Mouse (Mus musculus): Measurements from ENCODE around the gene Palm3. TPM values are rescaled to one million over a fixed set of nuclear protein-coding genes. Genes with fewer than 3 reads are reported as not detected.

The Palm3 gene
- total and polyA plus RNA-seq, 2 experiments from 2014 or later, result 2.7 to 4.3 TPM

DNA sequence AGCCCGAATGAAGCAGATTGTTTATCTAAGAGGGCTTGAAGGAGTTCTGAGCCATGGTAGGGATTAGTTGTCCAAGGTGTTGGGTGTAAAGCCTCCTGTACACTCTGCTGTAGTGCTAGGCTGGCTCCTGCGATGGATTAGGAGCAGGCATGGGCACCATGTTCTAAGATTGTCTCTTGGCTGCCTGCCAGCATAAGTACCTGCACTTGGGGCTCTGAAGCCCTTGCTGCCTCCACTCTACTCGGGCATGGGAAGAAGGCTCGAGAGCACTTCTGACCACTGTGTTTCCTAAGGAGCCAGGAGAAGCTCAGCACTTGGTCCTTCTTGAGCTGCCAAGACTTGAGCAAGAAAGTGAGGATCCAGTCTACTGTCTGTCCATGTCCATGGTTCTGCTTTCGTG is 57.9 kb downstream of the Palm3 start:
- Histone ChIP-seq H3K36me3 (ENCODE audit: insufficient read depth) (peaks cover 65% of the 10 kb centered on the region), H3K4me1 (ENCODE audit: insufficient read depth) (no peaks in the 10 kb centered on the region), H3K4me3 (ENCODE audit: low read depth, low read length) (no peak overlapping the region), H3K9me3 (ENCODE audit: low read length) (no peaks in the 10 kb centered on the region), H3K27me3 (ENCODE audit: insufficient read depth, low read length) (no peaks in the 10 kb centered on the region), H3K4me2 (ENCODE audit: low read depth) (no peak overlapping the region), H3K27ac (ENCODE audit: low read depth, low read length) (no peak overlapping the region), H3K9ac (no peak overlapping the region)
- ATAC-seq (no peak), DNase-seq (no peak)
- no peak for TF ChIP-seq CTCF (IDR thresholded peaks at IDR 0.05; ENCODE audit: low read depth)
- 83% methylated on average over 5 of the region's 5 CpGs for WGBS

MicroRNAs within 50 kb of the gene (microRNA counts, 519-probe panel; counts per million panel counts)
- not detected for microRNA mmu-miR-1199

Small RNA genes lying within 50 kb of the gene (microRNA-seq; reads per million reads assigned to microRNA genes)
- 0 to 0.24 reads per million in 2 experiments for gene Mir1199
- gene Mir8111, result 1.5 to 2.2 reads per million in 2 experiments

Other genes starting within 250 kb of the Palm3 start
- gene Adgrl1, start 121.4 kb upstream of the Palm3 start, total RNA-seq (2014; rRNA removed), result 248 and 259 TPM in 2 replicates
- gene Adgrl1, start 121.4 kb upstream of the Palm3 start, polyA plus RNA-seq (2015; fragmentation: Nextera tagmentation; extraction: Ambion mirVana), result 38.5 and 56.5 TPM in 2 replicates
- gene Gm10644, start 66.3 kb upstream of the Palm3 start, total RNA-seq (2014; rRNA removed), result 0.14 and 0.31 TPM in 2 replicates
- gene Gm10644, start 66.3 kb upstream of the Palm3 start, polyA plus RNA-seq (2015; fragmentation: Nextera tagmentation; extraction: Ambion mirVana), result 0.14 and 0.40 TPM in 2 replicates
- gene Asf1b, start 66.0 kb upstream of the Palm3 start, total RNA-seq (2014; rRNA removed), result 1.7 and 5.0 TPM in 2 replicates
- 4.7 and 5.1 TPM in 2 replicates for gene Asf1b, start 66.0 kb upstream of the Palm3 start, polyA plus RNA-seq (2015; fragmentation: Nextera tagmentation; extraction: Ambion mirVana)
- 133 and 151 TPM in 2 replicates for gene Prkaca, start 48.5 kb upstream of the Palm3 start, total RNA-seq (2014; rRNA removed)
- gene Prkaca, start 48.5 kb upstream of the Palm3 start, polyA plus RNA-seq (2015; fragmentation: Nextera tagmentation; extraction: Ambion mirVana), result 172 and 215 TPM in 2 replicates
- gene Samd1, start 23.8 kb upstream of the Palm3 start, total RNA-seq (2014; rRNA removed), result 116 and 117 TPM in 2 replicates
- 6.7 and 6.9 TPM in 2 replicates for gene Samd1, start 23.8 kb upstream of the Palm3 start, polyA plus RNA-seq (2015; fragmentation: Nextera tagmentation; extraction: Ambion mirVana)
- gene 1700067K01Rik, start 20.0 kb upstream of the Palm3 start, total RNA-seq (2014; rRNA removed), result 0.15 and 0.81 TPM in 2 replicates
- 0.36 and 0.86 TPM in 2 replicates for gene 1700067K01Rik, start 20.0 kb upstream of the Palm3 start, polyA plus RNA-seq (2015; fragmentation: Nextera tagmentation; extraction: Ambion mirVana)
- not detected in 2 replicates for gene 2210011C24Rik, start 9.3 kb upstream of the Palm3 start, total RNA-seq (2014; rRNA removed)
- gene 2210011C24Rik, start 9.3 kb upstream of the Palm3 start, polyA plus RNA-seq (2015; fragmentation: Nextera tagmentation; extraction: Ambion mirVana), result 0.38 and 1.2 TPM in 2 replicates
- 0.31 and 0.86 TPM in 2 replicates for gene Il27ra, start 21.1 kb downstream of the Palm3 start, total RNA-seq (2014; rRNA removed)
- 0.29 and 0.45 TPM in 2 replicates for gene Il27ra, start 21.1 kb downstream of the Palm3 start, polyA plus RNA-seq (2015; fragmentation: Nextera tagmentation; extraction: Ambion mirVana)
- gene Rln3, start 23.5 kb downstream of the Palm3 start, total RNA-seq (2014; rRNA removed), result 0.33 TPM in 1 of 2 replicates, not detected in the other
- not detected in 2 replicates for gene Rln3, start 23.5 kb downstream of the Palm3 start, polyA plus RNA-seq (2015; fragmentation: Nextera tagmentation; extraction: Ambion mirVana)
- 3.3 and 4.7 TPM in 2 replicates for gene Gm10643, start 43.7 kb downstream of the Palm3 start, total RNA-seq (2014; rRNA removed)
- 1.3 and 1.6 TPM in 2 replicates for gene Gm10643, start 43.7 kb downstream of the Palm3 start, polyA plus RNA-seq (2015; fragmentation: Nextera tagmentation; extraction: Ambion mirVana)
- 22.2 and 31.2 TPM in 2 replicates for gene Rfx1, start 45.4 kb downstream of the Palm3 start, total RNA-seq (2014; rRNA removed)
- 4.4 and 6.2 TPM in 2 replicates for gene Rfx1, start 45.4 kb downstream of the Palm3 start, polyA plus RNA-seq (2015; fragmentation: Nextera tagmentation; extraction: Ambion mirVana)
- gene Dcaf15, start 83.3 kb downstream of the Palm3 start, total RNA-seq (2014; rRNA removed), result 49.5 and 63.2 TPM in 2 replicates
- 16.3 and 17.2 TPM in 2 replicates for gene Dcaf15, start 83.3 kb downstream of the Palm3 start, polyA plus RNA-seq (2015; fragmentation: Nextera tagmentation; extraction: Ambion mirVana)
- gene Podnl1, start 104.5 kb downstream of the Palm3 start, total RNA-seq (2014; rRNA removed), result 0.08 and 0.24 TPM in 2 replicates
- 0.09 and 0.23 TPM in 2 replicates for gene Podnl1, start 104.5 kb downstream of the Palm3 start, polyA plus RNA-seq (2015; fragmentation: Nextera tagmentation; extraction: Ambion mirVana)
- 64.2 and 70.1 TPM in 2 replicates for gene Cc2d1a, start 126.5 kb downstream of the Palm3 start, total RNA-seq (2014; rRNA removed)
- 36.3 and 48.4 TPM in 2 replicates for gene Cc2d1a, start 126.5 kb downstream of the Palm3 start, polyA plus RNA-seq (2015; fragmentation: Nextera tagmentation; extraction: Ambion mirVana)
- 3.5 and 6.0 TPM in 2 replicates for gene 4930432K21Rik, start 126.6 kb downstream of the Palm3 start, total RNA-seq (2014; rRNA removed)
- 2.4 and 3.3 TPM in 2 replicates for gene 4930432K21Rik, start 126.6 kb downstream of the Palm3 start, polyA plus RNA-seq (2015; fragmentation: Nextera tagmentation; extraction: Ambion mirVana)
- 1.7 and 3.2 TPM in 2 replicates for gene Nanos3, start 163.7 kb downstream of the Palm3 start, total RNA-seq (2014; rRNA removed)
- 10.0 and 13.3 TPM in 2 replicates for gene Nanos3, start 163.7 kb downstream of the Palm3 start, polyA plus RNA-seq (2015; fragmentation: Nextera tagmentation; extraction: Ambion mirVana)
- 36.5 and 47.7 TPM in 2 replicates for gene Zswim4, start 215.6 kb downstream of the Palm3 start, total RNA-seq (2014; rRNA removed)
- gene Zswim4, start 215.6 kb downstream of the Palm3 start, polyA plus RNA-seq (2015; fragmentation: Nextera tagmentation; extraction: Ambion mirVana), result 15.1 and 15.5 TPM in 2 replicates
- 130 and 146 TPM in 2 replicates for gene D8Ertd738e, start 228.2 kb downstream of the Palm3 start, total RNA-seq (2014; rRNA removed)
- 255 and 310 TPM in 2 replicates for gene D8Ertd738e, start 228.2 kb downstream of the Palm3 start, polyA plus RNA-seq (2015; fragmentation: Nextera tagmentation; extraction: Ambion mirVana)
- 36.2 and 36.4 TPM in 2 replicates for gene Mri1, start 235.9 kb downstream of the Palm3 start, total RNA-seq (2014; rRNA removed)
- gene Mri1, start 235.9 kb downstream of the Palm3 start, polyA plus RNA-seq (2015; fragmentation: Nextera tagmentation; extraction: Ambion mirVana), result 32.0 and 39.8 TPM in 2 replicates
- 23.3 and 23.4 TPM in 2 replicates for gene Ccdc130, start 248.9 kb downstream of the Palm3 start, total RNA-seq (2014; rRNA removed)
- gene Ccdc130, start 248.9 kb downstream of the Palm3 start, polyA plus RNA-seq (2015; fragmentation: Nextera tagmentation; extraction: Ambion mirVana), result 22.2 and 22.4 TPM in 2 replicates